In the genomic region with DNA sequence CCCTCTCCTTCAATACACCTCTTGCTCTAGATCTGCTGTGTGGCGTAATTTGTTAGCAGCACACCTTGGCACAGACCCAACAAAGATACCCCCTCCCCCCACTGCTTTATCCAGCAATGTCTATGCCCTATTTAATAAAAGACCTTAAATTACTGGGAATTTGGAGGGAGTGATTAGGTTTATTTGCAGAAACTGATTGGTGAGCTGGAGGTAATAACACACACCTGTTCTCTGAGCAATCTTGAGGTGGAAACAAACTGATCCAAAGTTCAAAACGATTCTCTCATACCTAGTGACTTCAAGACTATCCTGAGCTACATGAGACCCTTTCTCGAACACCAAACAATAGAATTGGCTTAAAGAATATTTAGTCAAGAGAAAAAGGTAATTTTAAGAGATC, we compare ENCODE assay signal across 16 mouse cellular contexts.
"Had no signal": no experiment of that assay in that cellular context is flagged by ENCODE, and none has a peak within 500 bp of the region (broad histone marks: within the 10 kb centered on the region; RNA-seq: fewer than 3 reads in every experiment).

No protein-coding gene starts in this region.

- H3K4me1 ChIP-seq: lung, embryonic 15.5 days; midbrain, embryonic 12.5 days; midbrain, embryonic 15.5 days; neural tube, embryonic 12.5 days had no signal

- H3K36me3 ChIP-seq: lung, embryonic 15.5 days; midbrain, embryonic 10.5 days; midbrain, embryonic 12.5 days; midbrain, embryonic 15.5 days; neural tube, embryonic 12.5 days had no signal

- H3K9me3 ChIP-seq: lung, embryonic 15.5 days; midbrain, embryonic 10.5 days; midbrain, embryonic 12.5 days; midbrain, embryonic 15.5 days; neural tube, embryonic 12.5 days had no signal

- H3K27me3 ChIP-seq: lung, embryonic 15.5 days; midbrain, embryonic 12.5 days; midbrain, embryonic 15.5 days; neural tube, embryonic 12.5 days had no signal

- H3K4me3 ChIP-seq: lung, embryonic 15.5 days; midbrain, embryonic 10.5 days; midbrain, embryonic 12.5 days; midbrain, embryonic 15.5 days; neural tube, embryonic 12.5 days had no signal

- ATAC-seq: lung, postnatal 0 days; midbrain, embryonic 15.5 days had no signal

- H3K27ac ChIP-seq: lung, embryonic 15.5 days; midbrain, embryonic 10.5 days; midbrain, embryonic 12.5 days; midbrain, embryonic 15.5 days; neural tube, embryonic 12.5 days had no signal

- H3K4me2 ChIP-seq: lung, embryonic 15.5 days; midbrain, embryonic 12.5 days; midbrain, embryonic 15.5 days; neural tube, embryonic 12.5 days had no signal

- DNase-seq: lung, adult 18-20 months; lung, postnatal 4 days; retina, postnatal 1 day; right cerebral cortex, adult 18-20 months; right cerebral cortex, postnatal 25 days; right cerebral cortex, postnatal 4 days; spleen, adult 18-20 months; thymus, adult 2 months; thymus, postnatal 25 days; thymus, postnatal 4 days had no signal

- H3K9ac ChIP-seq: lung, embryonic 15.5 days; midbrain, embryonic 12.5 days; midbrain, embryonic 15.5 days; neural tube, embryonic 12.5 days had no signal
